Mouse (Mus musculus) ES-Bruce4 (cell line): ENCODE data around the gene Wfdc2.

Source experiments
- EP300 ChIP-seq: IDR thresholded peaks from 2 replicates; pipeline ENCODE4 v1.6.1; 2011; ENCODE audit warnings: low read depth, low read length; ENCODE audit not compliant: insufficient read depth
- POLR2A ChIP-seq: IDR thresholded peaks from one replicate; pipeline ENCODE4 v1.8.1; 2011; ENCODE audit warnings: low read length; ENCODE audit not compliant: insufficient read depth

DNA sequence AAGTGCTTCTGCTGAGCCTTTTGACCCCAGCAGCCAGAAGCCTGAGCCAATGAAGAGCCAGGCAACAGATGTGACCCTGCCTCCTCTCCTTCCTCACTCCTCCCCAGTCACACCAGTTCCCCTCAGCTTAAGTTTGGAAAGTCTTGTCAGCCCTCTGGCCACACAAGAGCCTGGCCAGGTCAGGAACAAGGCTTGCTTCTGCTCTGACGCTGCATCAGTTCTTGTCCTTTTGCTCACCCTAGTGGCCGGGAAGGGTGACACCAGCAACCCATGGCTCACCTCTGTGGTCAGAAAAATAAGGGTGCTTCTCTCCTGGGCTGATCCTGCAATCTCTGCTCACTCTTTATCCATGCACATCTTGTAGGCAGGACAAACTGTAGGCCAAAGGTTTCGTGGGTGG, 41.4 kb upstream of the Wfdc2 start:
- TF ChIP-seq POLR2A (no peak), EP300 (no peak)
